Mouse (Mus musculus): Measurements from ENCODE around the gene Wdr34. TPM values are rescaled to one million over a fixed set of nuclear protein-coding genes. Genes with fewer than 3 reads are reported as not detected.
A peak's percentile ranks its signal among the peaks of the same experiment; 100 is the strongest.

Wdr34 gene
- polyA plus RNA-seq, 1 experiment = 8.3 TPM

GRCm38 (mm10) chr2:30047127-30047526 is 1.6 kb downstream of the Wdr34 start:
- no peaks in the 10 kb centered on the region; the same call in 1 of the 2 replicates for H3K4me1 ChIP-seq (ENCODE audit: control insufficient read depth, insufficient read depth, insufficient read length, low read length)
- H3K27me3 ChIP-seq (ENCODE audit: control insufficient read depth, insufficient read depth, low read length) = no peaks in the 10 kb centered on the region
- no peak overlapping the region for H3K4me3 ChIP-seq (ENCODE audit: low read depth, low read length)
- H3K27ac ChIP-seq (ENCODE audit: insufficient read depth, low read depth, low read length) = no peak overlapping the region
- WGBS = over 99% methylated on average over 6 of the region's 6 CpGs
- H3K36me3 ChIP-seq (ENCODE audit: control insufficient read depth, insufficient read depth, low read length) = no peaks in the 10 kb centered on the region
- TF ChIP-seq POLR2A (IDR thresholded peaks at IDR 0.05; ENCODE audit: low read depth, low read length) = no peak
- no peak for TF ChIP-seq CTCF (IDR thresholded peaks at IDR 0.05; ENCODE audit: extremely low read depth, insufficient read length, insufficient replicate concordance, low read depth, low read length)

GRCm38 (mm10) chr2:30044550-30044949 is 4.1 kb downstream of the Wdr34 start:
- H3K27ac ChIP-seq (ENCODE audit: insufficient read depth, low read depth, low read length) = no peak overlapping the region
- H3K4me3 ChIP-seq (ENCODE audit: low read depth, low read length) = no peak overlapping the region
- H3K27me3 ChIP-seq (ENCODE audit: control insufficient read depth, insufficient read depth, low read length) = no peaks in the 10 kb centered on the region
- no peaks in the 10 kb centered on the region for H3K36me3 ChIP-seq (ENCODE audit: control insufficient read depth, insufficient read depth, low read length)
- no peaks in the 10 kb centered on the region; the same call in 1 of the 2 replicates for H3K4me1 ChIP-seq (ENCODE audit: control insufficient read depth, insufficient read depth, insufficient read length, low read length)
- 90% methylated on average over 5 of the region's 5 CpGs for WGBS
- TF ChIP-seq CTCF (IDR thresholded peaks at IDR 0.05; ENCODE audit: extremely low read depth, insufficient read length, insufficient replicate concordance, low read depth, low read length) = no peak
- TF ChIP-seq POLR2A (IDR thresholded peaks at IDR 0.05; ENCODE audit: low read depth, low read length) = no peak

DNA sequence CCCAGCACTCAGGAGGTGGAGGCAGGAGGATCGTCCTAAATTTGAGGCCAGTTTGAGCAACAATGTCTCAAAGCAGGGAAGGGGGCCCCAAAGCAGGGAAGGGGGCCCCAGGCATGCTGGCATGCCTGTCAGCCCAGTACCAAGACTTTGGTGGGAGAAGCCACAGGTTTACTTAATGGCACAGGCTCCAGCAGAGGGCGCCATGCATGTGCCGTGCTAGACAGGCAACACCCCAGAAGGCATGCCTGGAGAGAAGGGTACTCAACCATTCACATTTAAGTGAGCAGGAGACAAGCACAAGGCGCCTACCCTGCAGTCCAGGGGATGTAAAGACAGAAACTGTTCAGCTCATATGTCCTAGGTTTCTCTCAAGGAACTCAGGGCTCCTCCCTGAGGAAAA is 6.2 kb downstream of the Wdr34 start:
- no peaks in the 10 kb centered on the region; the same call in 1 of the 2 replicates for H3K4me1 ChIP-seq (ENCODE audit: control insufficient read depth, insufficient read depth, insufficient read length, low read length)
- H3K4me3 ChIP-seq (ENCODE audit: low read depth, low read length) = no peak overlapping the region
- WGBS = 10% methylated on average over 4 of the region's 4 CpGs
- TF ChIP-seq CTCF (IDR thresholded peaks at IDR 0.05; ENCODE audit: extremely low read depth, insufficient read length, insufficient replicate concordance, low read depth, low read length) = peak; percentile 80; the same call in 1 of the 2 replicates
- TF ChIP-seq POLR2A (IDR thresholded peaks at IDR 0.05; ENCODE audit: low read depth, low read length) = no peak
- H3K27ac ChIP-seq (ENCODE audit: insufficient read depth, low read depth, low read length) = no peak overlapping the region
- no peaks in the 10 kb centered on the region for H3K36me3 ChIP-seq (ENCODE audit: control insufficient read depth, insufficient read depth, low read length)
- H3K27me3 ChIP-seq (ENCODE audit: control insufficient read depth, insufficient read depth, low read length) = no peaks in the 10 kb centered on the region

- TF ChIP-seq CTCF (IDR thresholded peaks at IDR 0.05; ENCODE audit: extremely low read depth, insufficient read length, insufficient replicate concordance, low read depth, low read length) = no peak
- no peak for TF ChIP-seq POLR2A (IDR thresholded peaks at IDR 0.05; ENCODE audit: low read depth, low read length)
- no peaks in the 10 kb centered on the region; the same call in 1 of the 2 replicates for H3K4me1 ChIP-seq (ENCODE audit: control insufficient read depth, insufficient read depth, insufficient read length, low read length)
- H3K4me3 ChIP-seq (ENCODE audit: low read depth, low read length) = no peak overlapping the region
Observed at GRCm38 (mm10) chr2:30039687-30040086, 9.0 kb downstream of the Wdr34 start.

DNA sequence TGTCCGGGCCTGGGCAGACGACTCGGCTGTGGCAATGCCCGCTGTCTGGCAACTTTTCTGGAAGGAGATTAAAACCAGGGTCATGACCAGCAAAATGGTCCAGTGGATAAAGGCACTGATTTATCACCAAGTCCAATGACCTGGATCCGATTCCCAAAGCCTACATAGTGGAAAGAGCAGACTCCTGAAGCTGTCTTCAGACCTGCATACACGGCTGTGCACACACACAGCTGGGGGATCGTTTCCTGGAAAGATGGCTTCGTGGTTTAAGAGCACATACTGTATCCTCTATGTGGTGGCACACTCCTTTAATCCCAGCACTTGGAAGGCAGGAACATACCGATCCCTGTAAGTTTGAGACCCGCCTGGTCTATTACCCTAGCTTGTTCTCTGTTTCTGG is 10.3 kb downstream of the Wdr34 start:
- Histone ChIP-seq H3K27ac (ENCODE audit: insufficient read depth, low read depth, low read length) (no peak overlapping the region), H3K4me3 (ENCODE audit: low read depth, low read length) (no peak overlapping the region), H3K4me1 (ENCODE audit: control insufficient read depth, insufficient read depth, insufficient read length, low read length) (no peaks in the 10 kb centered on the region; the same call in 1 of the 2 replicates), H3K36me3 (ENCODE audit: control insufficient read depth, insufficient read depth, low read length) (no peaks in the 10 kb centered on the region), H3K27me3 (ENCODE audit: control insufficient read depth, insufficient read depth, low read length) (no peaks in the 10 kb centered on the region)
- 96% methylated on average over 10 of the region's 10 CpGs for WGBS
- no peak for TF ChIP-seq CTCF (IDR thresholded peaks at IDR 0.05; ENCODE audit: extremely low read depth, insufficient read length, insufficient replicate concordance, low read depth, low read length)
- no peak for TF ChIP-seq POLR2A (IDR thresholded peaks at IDR 0.05; ENCODE audit: low read depth, low read length)

More at GRCm38 (mm10) chr2:30039687-30040086, 9.0 kb downstream of the Wdr34 start:
- Histone ChIP-seq H3K27ac (ENCODE audit: insufficient read depth, low read depth, low read length) (no peak overlapping the region), H3K27me3 (ENCODE audit: control insufficient read depth, insufficient read depth, low read length) (no peaks in the 10 kb centered on the region), H3K36me3 (ENCODE audit: control insufficient read depth, insufficient read depth, low read length) (no peaks in the 10 kb centered on the region)

DNA sequence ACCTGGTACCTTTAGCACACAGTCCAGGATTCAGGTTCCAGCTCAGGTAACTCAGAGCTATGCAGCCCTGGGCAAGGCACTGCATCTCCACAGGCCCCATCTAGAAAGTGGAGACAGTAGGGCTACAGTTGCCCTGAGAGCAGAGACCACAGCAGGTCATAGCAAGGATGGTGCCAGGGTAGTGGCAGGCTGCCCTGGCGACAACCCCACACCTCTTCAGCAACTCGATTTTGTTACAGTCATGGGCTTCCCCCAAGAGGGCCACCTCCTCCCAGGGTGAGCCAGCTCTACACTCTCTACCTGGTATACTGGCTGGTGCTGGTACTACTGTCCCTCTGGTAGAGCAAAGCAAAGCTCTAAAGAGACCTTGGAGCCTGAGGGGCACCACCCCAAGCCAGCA is 10.9 kb downstream of the Wdr34 start:
- H3K4me1 ChIP-seq (ENCODE audit: control insufficient read depth, insufficient read depth, insufficient read length, low read length) = no peaks in the 10 kb centered on the region; the same call in 1 of the 2 replicates
- no peak overlapping the region for H3K27ac ChIP-seq (ENCODE audit: insufficient read depth, low read depth, low read length)
- 88% methylated on average over 2 of the region's 2 CpGs for WGBS
- no peaks in the 10 kb centered on the region for H3K36me3 ChIP-seq (ENCODE audit: control insufficient read depth, insufficient read depth, low read length)
- no peak overlapping the region for H3K4me3 ChIP-seq (ENCODE audit: low read depth, low read length)
- TF ChIP-seq POLR2A (IDR thresholded peaks at IDR 0.05; ENCODE audit: low read depth, low read length) (no peak), CTCF (IDR thresholded peaks at IDR 0.05; ENCODE audit: extremely low read depth, insufficient read length, insufficient replicate concordance, low read depth, low read length) (no peak)
- no peaks in the 10 kb centered on the region for H3K27me3 ChIP-seq (ENCODE audit: control insufficient read depth, insufficient read depth, low read length)

DNA sequence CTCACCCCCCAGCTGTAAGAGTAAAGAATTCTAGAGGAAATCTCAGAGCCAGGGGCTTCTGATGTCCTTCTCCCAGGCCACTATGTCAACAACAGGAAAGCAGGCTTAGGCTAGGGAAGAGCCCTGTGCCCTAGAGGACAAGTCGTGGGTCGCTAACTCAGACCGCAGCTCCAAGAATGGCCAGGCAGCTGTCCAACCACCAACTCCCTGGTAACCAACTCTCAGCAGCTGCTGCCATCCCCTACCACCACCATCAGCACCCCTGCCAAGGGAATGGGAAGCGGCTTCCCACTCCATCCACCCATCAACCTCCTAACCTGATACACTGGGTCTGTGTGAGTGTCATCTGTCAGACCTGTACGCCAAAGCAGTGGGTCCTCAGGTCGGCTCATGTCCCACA is 15.7 kb downstream of the Wdr34 start:
- Histone ChIP-seq H3K27ac (ENCODE audit: insufficient read depth, low read depth, low read length) (no peak overlapping the region), H3K4me3 (ENCODE audit: low read depth, low read length) (no peak overlapping the region), H3K27me3 (ENCODE audit: control insufficient read depth, insufficient read depth, low read length) (no peaks in the 10 kb centered on the region), H3K4me1 (ENCODE audit: control insufficient read depth, insufficient read depth, insufficient read length, low read length) (no peaks in the 10 kb centered on the region), H3K36me3 (ENCODE audit: control insufficient read depth, insufficient read depth, low read length) (peaks cover 43% of the 10 kb centered on the region)
- TF ChIP-seq POLR2A (IDR thresholded peaks at IDR 0.05; ENCODE audit: low read depth, low read length) (no peak), CTCF (IDR thresholded peaks at IDR 0.05; ENCODE audit: extremely low read depth, insufficient read length, insufficient replicate concordance, low read depth, low read length) (no peak)
- 79% methylated on average over 6 of the region's 6 CpGs for WGBS

Measured in small intestine, adult 2 months (tissue).